ENCODE assay signal across 15 mouse cellular contexts in the genomic region with DNA sequence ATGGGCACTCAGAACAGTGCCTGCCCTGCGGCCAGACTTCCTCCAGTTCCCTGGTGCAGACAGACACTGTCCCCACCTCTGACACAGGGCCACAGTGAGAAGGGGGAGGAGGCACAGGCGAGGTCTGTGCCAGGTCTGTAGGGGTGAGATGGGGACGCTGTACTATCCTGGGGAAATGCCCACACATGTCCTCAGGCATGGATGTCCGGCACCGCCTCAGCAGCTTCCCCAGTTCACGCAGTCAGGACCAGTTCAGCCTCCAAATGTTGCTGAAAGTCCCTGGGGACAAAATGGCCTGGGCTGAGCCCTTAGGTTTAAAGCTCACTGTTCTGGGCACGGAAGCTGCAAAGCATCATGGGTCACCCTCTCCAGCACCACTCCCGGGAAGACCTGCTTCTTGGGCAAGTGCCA.
A peak's percentile ranks its signal among the peaks of the same experiment; 100 is the strongest.
DNase-seq lines count a peak whose midpoint lies in the region; ATAC-seq lines count a peak whose summit lies in the region.
"Had no signal": no experiment of that assay in that cellular context is flagged by ENCODE, and none has a peak within 500 bp of the region (broad histone marks: within the 10 kb centered on the region; RNA-seq: fewer than 3 reads in every experiment).

No protein-coding gene starts in this region.

- no peak for DNase-seq in embryonic facial prominence, embryonic 10.5 days (ENCODE audit: low spot score)
- DNase-seq in kidney, postnatal 25 days = peak; percentile 30 to 83
- DNase-seq in kidney, postnatal 10 days = no peak
- DNase-seq in limb, embryonic 10.5 days (ENCODE audit: low spot score) = no peak
- DNase-seq in embryo, embryonic 11 days = no peak
- DNase-seq: cerebellum, adult 9-11 months; left cerebral cortex, postnatal 4 days; right cerebral cortex, postnatal 4 days had no signal

- no peak overlapping the region for H3K27ac ChIP-seq in embryonic facial prominence, embryonic 13.5 days
- H3K27ac ChIP-seq in embryonic facial prominence, embryonic 10.5 days (replicated peaks) = no peak overlapping the region
- H3K27ac ChIP-seq in brown adipose tissue, adult 24 weeks (replicated peaks; ENCODE audit: low read depth, low read length) = peak overlapping the region; percentile 81
- peak overlapping the region; percentile 83 for H3K27ac ChIP-seq in limb, embryonic 10.5 days
- H3K27ac ChIP-seq: layer of hippocampus, adult 2 months had no signal

- ATAC-seq in embryonic facial prominence, embryonic 13.5 days (ENCODE audit: insufficient number of reproducible peaks, insufficient read depth, low FRiP score, low TSS enrichment, low read depth) = 0 out of 2 replicates have a peak, but pooled peaks have one; percentile 40
- ATAC-seq in megakaryocyte progenitor cell, adult 5-6 weeks (replicated peaks; ENCODE audit: poor library complexity) = no peak
- ATAC-seq: hindbrain, embryonic 16.5 days; Patski had no signal

- H3K4me1 ChIP-seq in embryonic facial prominence, embryonic 13.5 days = peaks cover 41% of the 10 kb centered on the region
- H3K4me1 ChIP-seq in embryonic facial prominence, embryonic 10.5 days = peaks cover 81% of the 10 kb centered on the region
- H3K4me1 ChIP-seq in brown adipose tissue, adult 24 weeks (ENCODE audit: control insufficient read depth, insufficient read depth, insufficient read length, low read length) = peaks cover 28% of the 10 kb centered on the region
- H3K4me1 ChIP-seq in limb, embryonic 10.5 days = peaks cover 79% of the 10 kb centered on the region

- no peak overlapping the region for H3K9ac ChIP-seq in embryonic facial prominence, embryonic 13.5 days
- H3K9ac ChIP-seq: lung, embryonic 15.5 days had no signal

- no peaks in the 10 kb centered on the region for H3K9me3 ChIP-seq in embryonic facial prominence, embryonic 13.5 days
- H3K9me3 ChIP-seq in embryonic facial prominence, embryonic 10.5 days = peaks cover 5% of the 10 kb centered on the region; the same call in 1 of the 2 replicates
- H3K9me3 ChIP-seq in limb, embryonic 10.5 days (replicated peaks) = no peaks in the 10 kb centered on the region
- H3K9me3 ChIP-seq: lung, embryonic 15.5 days had no signal

- no peak overlapping the region for H3K4me2 ChIP-seq in embryonic facial prominence, embryonic 13.5 days
- H3K4me2 ChIP-seq: lung, embryonic 15.5 days had no signal

- WGBS in embryonic facial prominence, embryonic 13.5 days = 74% methylated on average over 8 of the region's 8 CpGs
- 70% methylated on average over 8 of the region's 8 CpGs for WGBS in embryonic facial prominence, embryonic 10.5 days
- 68% methylated on average over 8 of the region's 8 CpGs for WGBS in limb, embryonic 10.5 days

- no peaks in the 10 kb centered on the region for H3K36me3 ChIP-seq in embryonic facial prominence, embryonic 13.5 days
- H3K36me3 ChIP-seq in embryonic facial prominence, embryonic 10.5 days (replicated peaks) = no peaks in the 10 kb centered on the region
- no peaks in the 10 kb centered on the region for H3K36me3 ChIP-seq in limb, embryonic 10.5 days
- H3K36me3 ChIP-seq: lung, embryonic 15.5 days had no signal

- H3K27me3 ChIP-seq in embryonic facial prominence, embryonic 13.5 days = no peaks in the 10 kb centered on the region
- H3K27me3 ChIP-seq in embryonic facial prominence, embryonic 10.5 days (replicated peaks; ENCODE audit: low read depth, poor library complexity, severe bottlenecking) = no peaks in the 10 kb centered on the region
- no peaks in the 10 kb centered on the region for H3K27me3 ChIP-seq in limb, embryonic 10.5 days (ENCODE audit: low read depth, poor library complexity, severe bottlenecking)
- H3K27me3 ChIP-seq: lung, embryonic 15.5 days; Patski had no signal

- H3K4me3 ChIP-seq in embryonic facial prominence, embryonic 13.5 days = no peak overlapping the region
- no peak overlapping the region for H3K4me3 ChIP-seq in embryonic facial prominence, embryonic 10.5 days
- no peak overlapping the region for H3K4me3 ChIP-seq in brown adipose tissue, adult 24 weeks (ENCODE audit: insufficient read depth, low read depth, low read length)
- H3K4me3 ChIP-seq in limb, embryonic 10.5 days = no peak overlapping the region
- H3K4me3 ChIP-seq: layer of hippocampus, adult 2 months; lung, embryonic 15.5 days had no signal

Comparison
In these comparisons a context has a peak if more than half of its experiments do, and no peak if none do; other contexts are left out.
1. DNase-seq: peak in kidney, postnatal 25 days (2 of 2); none in embryonic facial prominence, embryonic 10.5 days (single experiment), kidney, postnatal 10 days (single experiment), limb, embryonic 10.5 days (single experiment) and embryo, embryonic 11 days (single experiment).
2. H3K27ac ChIP-seq: peak in brown adipose tissue, adult 24 weeks (single experiment) and limb, embryonic 10.5 days (single experiment); none in embryonic facial prominence, embryonic 13.5 days (single experiment) and embryonic facial prominence, embryonic 10.5 days (single experiment).